Mouse (Mus musculus): ENCODE measurements at regions not wholly inside any gene's neighbourhood (a gene's known extent, or its start where the extent isn't known, plus 50 kb on each side); places are given as distances from the start of the nearest gene placed in this dataset.

- no peak overlapping the region for H3K4me3 ChIP-seq (ENCODE audit: low read length)
- WGBS = 44% methylated on average over 6 of the region's 6 CpGs
- peak; percentile 30 for DNase-seq (ENCODE audit: low spot score)
Observed at GRCm38 (mm10) chr10:100795215-100795972, 205.1 kb downstream of the 1700017N19Rik start.

GRCm38 (mm10) chr10:100811639-100812038 lies 221.4 kb downstream of the 1700017N19Rik start:
- TF ChIP-seq CTCF (IDR thresholded peaks at IDR 0.05; ENCODE audit: low read depth) = no peak
- ATAC-seq = no peak
- Histone ChIP-seq H3K36me3 (ENCODE audit: insufficient read depth, low read length) (no peaks in the 10 kb centered on the region), H3K4me2 (ENCODE audit: low read depth, low read length) (no peak overlapping the region), H3K9ac (replicated peaks; ENCODE audit: low read length) (no peak overlapping the region), H3K4me1 (ENCODE audit: insufficient read depth, low read length) (no peaks in the 10 kb centered on the region), H3K27ac (no peak overlapping the region), H3K9me3 (ENCODE audit: low read length) (no peaks in the 10 kb centered on the region), H3K4me3 (ENCODE audit: low read length) (no peak overlapping the region), H3K27me3 (ENCODE audit: insufficient read depth, low read length) (no peaks in the 10 kb centered on the region)
- 83% methylated on average over 2 of the region's 2 CpGs for WGBS
- DNase-seq (ENCODE audit: low spot score) = no peak

More at GRCm38 (mm10) chr10:100795215-100795972, 205.1 kb downstream of the 1700017N19Rik start:
- Histone ChIP-seq H3K36me3 (ENCODE audit: insufficient read depth, low read length) (no peaks in the 10 kb centered on the region), H3K9ac (replicated peaks; ENCODE audit: low read length) (no peak overlapping the region), H3K27ac (no peak overlapping the region), H3K4me1 (ENCODE audit: insufficient read depth, low read length) (no peaks in the 10 kb centered on the region), H3K9me3 (ENCODE audit: low read length) (no peaks in the 10 kb centered on the region), H3K4me2 (ENCODE audit: low read depth, low read length) (no peak overlapping the region), H3K27me3 (ENCODE audit: insufficient read depth, low read length) (no peaks in the 10 kb centered on the region)
- TF ChIP-seq CTCF (IDR thresholded peaks at IDR 0.05; ENCODE audit: low read depth) = 0 out of 2 replicates have a peak, but pooled peaks have one; percentile 13
- ATAC-seq = no peak

- H3K9ac ChIP-seq (replicated peaks; ENCODE audit: low read length) = no peak overlapping the region
Observed at GRCm38 (mm10) chr10:100834794-100835193, 244.5 kb downstream of the 1700017N19Rik start.

GRCm38 (mm10) chr10:100853213-100853612 lies 262.9 kb downstream of the 1700017N19Rik start:
- no peak overlapping the region for H3K4me3 ChIP-seq (ENCODE audit: low read length)
- H3K36me3 ChIP-seq (ENCODE audit: insufficient read depth, low read length) = no peaks in the 10 kb centered on the region
- no peak overlapping the region for H3K9ac ChIP-seq (replicated peaks; ENCODE audit: low read length)
- no peaks in the 10 kb centered on the region for H3K27me3 ChIP-seq (ENCODE audit: insufficient read depth, low read length)
- TF ChIP-seq CTCF (IDR thresholded peaks at IDR 0.05; ENCODE audit: low read depth) = no peak
- DNase-seq (ENCODE audit: low spot score) (no peak), ATAC-seq (no peak)
- no peak overlapping the region for H3K27ac ChIP-seq
- no peaks in the 10 kb centered on the region for H3K4me1 ChIP-seq (ENCODE audit: insufficient read depth, low read length)
- H3K9me3 ChIP-seq (ENCODE audit: low read length) = no peaks in the 10 kb centered on the region
- no peak overlapping the region for H3K4me2 ChIP-seq (ENCODE audit: low read depth, low read length)

More at GRCm38 (mm10) chr10:100834794-100835193, 244.5 kb downstream of the 1700017N19Rik start:
- TF ChIP-seq CTCF (IDR thresholded peaks at IDR 0.05; ENCODE audit: low read depth) = no peak
- H3K4me2 ChIP-seq (ENCODE audit: low read depth, low read length) = no peak overlapping the region
- no peaks in the 10 kb centered on the region for H3K4me1 ChIP-seq (ENCODE audit: insufficient read depth, low read length)
- 74% methylated on average over 4 of the region's 4 CpGs for WGBS
- no peaks in the 10 kb centered on the region for H3K27me3 ChIP-seq (ENCODE audit: insufficient read depth, low read length)
- no peak overlapping the region for H3K4me3 ChIP-seq (ENCODE audit: low read length)
- H3K9me3 ChIP-seq (ENCODE audit: low read length) = no peaks in the 10 kb centered on the region
- no peak overlapping the region for H3K27ac ChIP-seq
- no peak for DNase-seq (ENCODE audit: low spot score)
- ATAC-seq = no peak
- no peaks in the 10 kb centered on the region for H3K36me3 ChIP-seq (ENCODE audit: insufficient read depth, low read length)

- peak; percentile 3 for DNase-seq (ENCODE audit: low spot score)
- Histone ChIP-seq H3K4me2 (ENCODE audit: low read depth, low read length) (no peak overlapping the region), H3K36me3 (ENCODE audit: insufficient read depth, low read length) (no peaks in the 10 kb centered on the region), H3K4me3 (ENCODE audit: low read length) (no peak overlapping the region), H3K27me3 (ENCODE audit: insufficient read depth, low read length) (no peaks in the 10 kb centered on the region), H3K9ac (replicated peaks; ENCODE audit: low read length) (no peak overlapping the region), H3K27ac (no peak overlapping the region), H3K9me3 (ENCODE audit: low read length) (no peaks in the 10 kb centered on the region), H3K4me1 (ENCODE audit: insufficient read depth, low read length) (no peaks in the 10 kb centered on the region)
- no peak for TF ChIP-seq CTCF (IDR thresholded peaks at IDR 0.05; ENCODE audit: low read depth)
- 79% methylated on average over 3 of the region's 3 CpGs for WGBS
- no peak for ATAC-seq
Observed at GRCm38 (mm10) chr10:100856509-100856908, 266.2 kb downstream of the 1700017N19Rik start.

GRCm38 (mm10) chr10:100865501-100866181 lies 275.4 kb downstream of the 1700017N19Rik start:
- ATAC-seq (peak; percentile 87), DNase-seq (ENCODE audit: low spot score) (peak; percentile 87)
- no peaks in the 10 kb centered on the region for H3K36me3 ChIP-seq (ENCODE audit: insufficient read depth, low read length)
- no peak overlapping the region for H3K4me3 ChIP-seq (ENCODE audit: low read length)
- no peak overlapping the region for H3K9ac ChIP-seq (replicated peaks; ENCODE audit: low read length)
- no peaks in the 10 kb centered on the region for H3K9me3 ChIP-seq (ENCODE audit: low read length)
- whole genome bisulfite sequencing = 9% methylated on average over 6 of the region's 6 CpGs
- peak overlapping the region; percentile 6; the same call in 1 of the 2 replicates for H3K4me2 ChIP-seq (ENCODE audit: low read depth, low read length)
- no peaks in the 10 kb centered on the region for H3K27me3 ChIP-seq (ENCODE audit: insufficient read depth, low read length)
- no peak overlapping the region; the same call in none of the 2 replicates for H3K27ac ChIP-seq
- TF ChIP-seq CTCF (IDR thresholded peaks at IDR 0.05; ENCODE audit: low read depth) = no peak
- no peaks in the 10 kb centered on the region for H3K4me1 ChIP-seq (ENCODE audit: insufficient read depth, low read length)

All from hindbrain, postnatal 0 days (tissue).